Comparison of ENCODE assay signal across 9 mouse cellular contexts in the genomic region with DNA sequence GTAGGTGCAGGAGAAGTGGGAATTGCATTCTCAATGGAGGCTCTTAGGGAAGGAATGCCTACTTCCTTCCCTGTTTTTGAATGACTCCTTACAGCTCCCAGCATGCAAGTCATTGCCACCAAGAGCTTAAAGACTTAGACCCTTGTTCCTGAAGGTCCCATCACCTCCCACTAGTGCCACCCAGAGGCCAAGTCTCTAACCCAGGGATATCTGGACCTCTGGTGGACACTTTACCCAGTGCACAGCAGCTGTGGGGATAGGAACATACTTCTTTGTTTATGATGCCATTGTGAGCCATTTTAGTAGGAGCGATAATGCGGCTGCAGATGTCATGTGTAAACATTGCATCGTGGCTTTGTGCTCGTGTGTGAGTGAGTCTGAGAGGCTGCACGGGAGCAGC. TPM values are rescaled to one million over a fixed set of nuclear protein-coding genes. Genes with fewer than 3 reads are reported as not detected.
DNase-seq lines count a peak whose midpoint lies in the region; ATAC-seq and TF ChIP-seq lines count a peak whose summit lies in the region.
"Had no signal": no experiment of that assay in that cellular context is flagged by ENCODE, and none has a peak within 500 bp of the region (broad histone marks: within the 10 kb centered on the region; RNA-seq: fewer than 3 reads in every experiment).

No protein-coding gene starts in this region.

- 72% methylated on average over 5 of the region's 5 CpGs for WGBS in liver, adult 2 months
- 76% methylated on average over 5 of the region's 5 CpGs for WGBS in liver, embryonic 11.5 days
- WGBS in embryonic facial prominence, embryonic 13.5 days = 39% methylated on average over 5 of the region's 5 CpGs
- 61% methylated on average over 5 of the region's 5 CpGs for WGBS in limb, embryonic 11.5 days

- no peaks in the 10 kb centered on the region for H3K27me3 ChIP-seq in liver, adult 2 months (ENCODE audit: control insufficient read depth, insufficient read depth, low read length)
- no peaks in the 10 kb centered on the region for H3K27me3 ChIP-seq in liver, embryonic 11.5 days (replicated peaks; ENCODE audit: control insufficient read depth, insufficient read depth, low read length)
- peaks cover 17% of the 10 kb centered on the region; the same call in 1 of the 2 replicates for H3K27me3 ChIP-seq in embryonic facial prominence, embryonic 13.5 days
- H3K27me3 ChIP-seq in limb, embryonic 11.5 days (ENCODE audit: control insufficient read depth, insufficient read depth, low read length) = no peaks in the 10 kb centered on the region

- H3K4me3 ChIP-seq in liver, adult 2 months (ENCODE audit: insufficient read depth, low read depth, low read length) = no peak overlapping the region
- H3K4me3 ChIP-seq in liver, embryonic 11.5 days (ENCODE audit: low read depth, low read length) = no peak overlapping the region
- H3K4me3 ChIP-seq in embryonic facial prominence, embryonic 13.5 days = no peak overlapping the region
- H3K4me3 ChIP-seq in limb, embryonic 11.5 days (ENCODE audit: low read depth, low read length) = no peak overlapping the region
- H3K4me3 ChIP-seq: erythroblast, embryonic 14.5 days had no signal

- TF ChIP-seq POLR2A in liver, adult 2 months (IDR thresholded peaks at IDR 0.05; ENCODE audit: extremely low read depth, insufficient read depth, low read length) = no peak

- peak; percentile 50; the same call in 1 of the 2 replicates for TF ChIP-seq CTCF in liver, adult 2 months (IDR thresholded peaks at IDR 0.05; ENCODE audit: low read depth, low read length)

- no peaks in the 10 kb centered on the region for H3K9me3 ChIP-seq in liver, embryonic 11.5 days (ENCODE audit: control insufficient read depth, low read length)
- no peaks in the 10 kb centered on the region for H3K9me3 ChIP-seq in embryonic facial prominence, embryonic 13.5 days
- no peaks in the 10 kb centered on the region for H3K9me3 ChIP-seq in limb, embryonic 11.5 days (ENCODE audit: control insufficient read depth, low read length)

- peaks cover 6% of the 10 kb centered on the region for H3K4me1 ChIP-seq in liver, adult 2 months (ENCODE audit: control insufficient read depth, insufficient read depth, low read length)
- no peaks in the 10 kb centered on the region for H3K4me1 ChIP-seq in liver, embryonic 11.5 days (replicated peaks; ENCODE audit: control insufficient read depth, insufficient read depth, low read length)
- H3K4me1 ChIP-seq in embryonic facial prominence, embryonic 13.5 days = peaks cover 33% of the 10 kb centered on the region
- peaks cover 29% of the 10 kb centered on the region for H3K4me1 ChIP-seq in limb, embryonic 11.5 days (ENCODE audit: control insufficient read depth, insufficient read depth, low read length)

- DNase-seq in liver, adult 2 months (ENCODE audit: extremely low read depth, low read depth, low spot score) = no peak
- no peak for DNase-seq in liver, embryonic 11.5 days (ENCODE audit: low spot score)
- DNase-seq in Muller cell, postnatal 12 days (ENCODE audit: inconsistent ontology term) = peak; percentile 19
- DNase-seq in limb, embryonic 11.5 days (ENCODE audit: low spot score) = peak; percentile 82
- DNase-seq in urinary bladder, postnatal 36 days (ENCODE audit: low spot score in 2 of 2) = peak; percentile 32 to 38
- DNase-seq in cerebellum, adult 9-10 months = no peak

- no peaks in the 10 kb centered on the region for H3K36me3 ChIP-seq in liver, adult 2 months (ENCODE audit: control insufficient read depth, insufficient read depth, low read length)
- H3K36me3 ChIP-seq in liver, embryonic 11.5 days (ENCODE audit: control insufficient read depth, insufficient read depth, low read length) = no peaks in the 10 kb centered on the region
- H3K36me3 ChIP-seq in embryonic facial prominence, embryonic 13.5 days = no peaks in the 10 kb centered on the region
- H3K36me3 ChIP-seq in limb, embryonic 11.5 days (ENCODE audit: control insufficient read depth, insufficient read depth, low read length) = no peaks in the 10 kb centered on the region

- H3K9ac ChIP-seq in liver, adult 2 months (ENCODE audit: low read depth, low read length) = no peak overlapping the region
- H3K9ac ChIP-seq in liver, embryonic 11.5 days (ENCODE audit: low read depth, low read length) = no peak overlapping the region
- 0 out of 2 replicates have a peak overlapping the region, but pooled peaks have one; percentile 27 for H3K9ac ChIP-seq in embryonic facial prominence, embryonic 13.5 days
- no peak overlapping the region for H3K9ac ChIP-seq in limb, embryonic 11.5 days (ENCODE audit: low read length)

- H3K79me2 ChIP-seq in liver, adult 2 months (ENCODE audit: control insufficient read depth, insufficient read depth, low read length) = no peaks in the 10 kb centered on the region

- H3K27ac ChIP-seq in liver, adult 2 months (replicated peaks; ENCODE audit: insufficient read depth, low read depth, low read length) = no peak overlapping the region
- no peak overlapping the region for H3K27ac ChIP-seq in liver, embryonic 11.5 days (ENCODE audit: low read depth, low read length)
- H3K27ac ChIP-seq in embryonic facial prominence, embryonic 13.5 days = peak overlapping the region; percentile 55
- H3K27ac ChIP-seq in limb, embryonic 11.5 days (replicated peaks; ENCODE audit: low read depth, low read length) = peak overlapping the region; percentile 14; the same call in 1 of the 2 replicates
- H3K27ac ChIP-seq: macrophage had no signal

- no peak for ATAC-seq in liver, embryonic 11.5 days (replicated peaks; ENCODE audit: low FRiP score)
- no peak for ATAC-seq in embryonic facial prominence, embryonic 13.5 days (ENCODE audit: insufficient number of reproducible peaks, insufficient read depth, low FRiP score, low TSS enrichment, low read depth)
- no peak for ATAC-seq in limb, embryonic 11.5 days (ENCODE audit: insufficient number of reproducible peaks, low FRiP score, low TSS enrichment, low read depth)

- no peak overlapping the region for H3K4me2 ChIP-seq in liver, embryonic 11.5 days
- peak overlapping the region; percentile 28 for H3K4me2 ChIP-seq in embryonic facial prominence, embryonic 13.5 days
- H3K4me2 ChIP-seq in limb, embryonic 11.5 days (ENCODE audit: low read depth, severe bottlenecking) = no peak overlapping the region

RNA-seq across cellular contexts. Expression of gene Cdkn3, which starts 38.3 kb away (rescaled TPM):
- total RNA-seq in liver, adult 2 months (2014; rRNA removed) = 1.2 TPM in 1 of 2 replicates, not detected in the other
- polyA plus RNA-seq in liver, adult 2 months (2012; rRNA removed) = 0.31 TPM in 1 of 2 replicates, not detected in the other
- 63.6 and 66.0 TPM in 2 replicates for polyA plus RNA-seq in liver, embryonic 11.5 days (2014; fragmentation: Nextera tagmentation; extraction: Ambion mirVana)
- 45.6 and 51.3 TPM in 2 replicates for polyA plus RNA-seq in embryonic facial prominence, embryonic 13.5 days (2015; fragmentation: Nextera tagmentation; extraction: Ambion mirVana)
- 48.1 and 48.2 TPM in 2 replicates for polyA plus RNA-seq in limb, embryonic 11.5 days (2014; fragmentation: Nextera tagmentation; extraction: Ambion mirVana)

Comparison
In these comparisons a context has a peak if more than half of its experiments do, and no peak if none do; other contexts are left out.
1. RNA of gene Cdkn3, which starts 38.3 kb away (polyA plus RNA-seq): 63.6 to 66.0 TPM in liver, embryonic 11.5 days, 48.1 to 48.2 TPM in limb, embryonic 11.5 days and 45.6 to 51.3 TPM in embryonic facial prominence, embryonic 13.5 days; 0.31 TPM in liver, adult 2 months; every median in the first group is over 10 times any median in the second.
2. DNase-seq: peak in Muller cell, postnatal 12 days (single experiment), limb, embryonic 11.5 days (single experiment) and urinary bladder, postnatal 36 days (2 of 2); none in liver, adult 2 months (single experiment), liver, embryonic 11.5 days (single experiment) and cerebellum, adult 9-10 months (single experiment).
3. H3K27ac ChIP-seq: peak in embryonic facial prominence, embryonic 13.5 days (single experiment) and limb, embryonic 11.5 days (single experiment); none in liver, adult 2 months (single experiment) and liver, embryonic 11.5 days (single experiment).